Mouse (Mus musculus): ENCODE measurements around the gene Rhoj.

DNA sequence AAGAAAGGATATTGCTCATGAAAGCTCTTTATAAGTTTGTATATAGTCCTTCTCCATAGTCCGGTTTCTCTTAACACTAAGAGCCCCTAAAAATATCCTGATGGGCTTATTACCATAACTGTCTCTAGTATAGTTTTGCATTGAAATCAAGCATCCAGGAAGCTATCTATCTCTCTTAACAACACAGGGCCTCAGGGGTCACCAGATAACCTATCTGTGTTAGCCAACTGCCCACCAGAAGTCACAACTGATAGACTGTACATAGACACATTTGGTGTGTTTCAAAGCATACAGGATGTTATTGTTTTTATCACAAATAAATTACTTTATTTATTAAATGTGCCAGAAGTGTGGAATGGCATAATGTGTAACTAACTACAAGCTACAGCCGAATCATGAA, 21.1 kb downstream of the Rhoj start:
- no peak for TF ChIP-seq GATA1 (IDR thresholded peaks at IDR 0.05; ENCODE audit: low read length)
- TF ChIP-seq TAL1 (IDR thresholded peaks at IDR 0.05; ENCODE audit: low read length): no peak

Data from erythroblast, embryonic 14.5 days (primary cell).